Mouse (Mus musculus): ENCODE data around the gene E2f8. TPM values are rescaled to one million over a fixed set of nuclear protein-coding genes. Genes with fewer than 3 reads are reported as not detected.

E2f8 gene
- total and polyA plus RNA-seq, 3 experiments = 2.6 to 17.1 (median 3.8) TPM

DNA sequence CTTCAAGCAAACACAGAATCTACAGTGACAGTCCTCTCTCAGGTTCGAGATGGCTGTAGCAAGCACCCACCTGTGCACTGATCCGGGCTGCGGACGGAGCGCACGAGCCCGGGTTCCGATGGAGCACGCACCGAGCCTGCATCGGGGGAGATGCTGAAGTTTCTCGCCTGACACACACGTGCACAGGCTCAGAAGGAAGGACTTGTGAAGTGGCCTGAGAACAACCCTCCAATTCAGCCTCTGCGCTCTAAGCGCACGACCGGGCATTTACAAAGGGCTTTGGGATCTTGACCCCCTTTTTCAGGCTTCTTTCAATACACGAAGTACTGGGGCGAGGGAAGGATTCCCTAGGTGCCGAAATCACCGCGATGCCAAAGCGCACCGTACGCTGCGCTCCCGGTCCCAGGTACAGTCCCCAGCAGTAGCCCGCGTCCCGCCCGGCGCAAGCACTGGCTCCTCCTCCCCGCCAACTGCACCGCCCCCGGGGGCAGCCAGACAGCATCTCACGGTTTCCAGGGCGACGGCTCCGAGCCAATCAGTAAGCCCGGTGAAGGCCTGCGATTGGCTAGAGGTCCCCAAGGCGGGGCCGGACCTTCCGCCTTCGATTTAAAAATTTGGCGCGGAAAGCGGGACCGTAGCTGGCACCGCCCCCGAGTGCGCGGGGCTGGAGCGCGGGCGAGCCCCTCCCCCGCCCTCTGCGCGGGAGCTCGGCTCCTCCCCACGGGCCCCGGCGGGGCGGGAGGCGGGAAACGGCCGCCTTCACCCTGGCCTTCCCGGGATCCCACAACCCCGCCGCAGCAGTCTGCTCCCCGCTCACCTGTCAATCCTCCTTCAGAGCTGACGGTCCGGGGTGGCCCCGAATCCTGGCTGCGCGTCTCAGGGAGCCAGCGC lies 560 bp downstream of the E2f8 start (continued):
- TF ChIP-seq RCOR1 (conservative IDR thresholded peaks at IDR 0.05; ENCODE audit: low read depth, low read length) (0 out of 2 replicates have a peak, but pooled peaks have one; percentile 8), ZMIZ1 (IDR thresholded peaks at IDR 0.05; ENCODE audit: low read depth, low read length) (peak; percentile 63), TBP (conservative IDR thresholded peaks at IDR 0.05; ENCODE audit: low read depth, low read length) (0 out of 2 replicates have a peak, but pooled peaks have one; percentile 46), MAZ (IDR thresholded peaks at IDR 0.05; ENCODE audit: low read depth, low read length) (peak; percentile 70), ZC3H11A (IDR thresholded peaks at IDR 0.05; ENCODE audit: low read depth, low read length) (no peak), RAD21 (IDR thresholded peaks at IDR 0.05; ENCODE audit: low read depth, low read length) (no peak), E2F4 (IDR thresholded peaks at IDR 0.05; ENCODE audit: insufficient replicate concordance, low read depth, low read length) (peak; percentile 85; the same call in 1 of the 2 replicates), MXI1 (IDR thresholded peaks at IDR 0.05; ENCODE audit: low read depth, low read length) (peak; percentile 88), JUND (conservative IDR thresholded peaks at IDR 0.05; ENCODE audit: low read depth, low read length) (no peak), ZNF384 (IDR thresholded peaks at IDR 0.05; ENCODE audit: low read depth, low read length) (no peak), POLR2AphosphoS2 (IDR thresholded peaks at IDR 0.05; ENCODE audit: low read depth, low read length) (no peak), ZKSCAN1 (IDR thresholded peaks at IDR 0.05; ENCODE audit: borderline replicate concordance, low read depth, low read length) (no peak), CHD1 (IDR thresholded peaks at IDR 0.05; ENCODE audit: low read depth, low read length) (no peak; the same call in 1 of the 2 replicates)

DNA sequence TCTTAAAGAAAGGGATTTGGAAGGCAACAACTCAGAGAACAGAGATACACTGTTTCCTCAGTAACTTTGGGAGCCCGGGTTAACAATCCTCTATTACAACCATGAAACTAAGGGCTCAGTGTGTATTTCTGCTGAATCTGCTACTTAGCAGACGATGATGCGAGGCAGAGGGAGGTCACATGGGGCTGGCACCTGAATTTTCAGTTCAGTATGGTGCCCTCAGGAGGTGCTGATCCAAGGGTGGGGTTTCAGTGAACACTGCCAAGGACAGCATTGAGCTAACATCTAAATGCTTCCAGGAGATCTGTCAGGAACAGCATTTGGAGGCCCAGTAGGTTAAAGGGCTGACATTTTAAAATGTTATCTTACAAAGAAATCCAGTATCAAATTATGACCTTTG lies 1.8 kb downstream of the E2f8 start:
- TF ChIP-seq BHLHE40 (IDR thresholded peaks at IDR 0.05; ENCODE audit: low read depth, low read length) = no peak; the same call in 1 of the 2 replicates
- no peak for TF ChIP-seq CHD2 (IDR thresholded peaks at IDR 0.05; ENCODE audit: low read length)
- TF ChIP-seq EP300 (IDR thresholded peaks at IDR 0.05; ENCODE audit: low read length) = no peak
- TF ChIP-seq E2F4 (IDR thresholded peaks at IDR 0.05; ENCODE audit: insufficient replicate concordance, low read depth, low read length) = no peak
- TF ChIP-seq TCF12 (IDR thresholded peaks at IDR 0.05; ENCODE audit: low read depth, low read length) = no peak
- TF ChIP-seq ELF1 (IDR thresholded peaks at IDR 0.05; ENCODE audit: low read depth, low read length) = no peak
- no peak for TF ChIP-seq JUND (conservative IDR thresholded peaks at IDR 0.05; ENCODE audit: low read depth, low read length)
- no peak for TF ChIP-seq KAT2A (IDR thresholded peaks at IDR 0.05; ENCODE audit: insufficient replicate concordance, low read length)
- Histone ChIP-seq H3K9ac (ENCODE audit: insufficient read depth, low read depth) (peak overlapping the region; percentile 40; the same call in 1 of the 2 replicates), H3K36me3 (replicated peaks in 1 of 2; ENCODE audit: control insufficient read depth in 1 of 2, insufficient read depth in 1 of 2, low read length in 1 of 2) (peaks cover 23 to 35% of the 10 kb centered on the region in 2 experiments), H3K27ac (ENCODE audit: insufficient read depth, low read depth) (no peak overlapping the region), H3K4me1 (ENCODE audit: control insufficient read depth in 1 of 2, insufficient read depth in 2 of 2) (peaks cover 4 to 13% of the 10 kb centered on the region in 2 experiments; a peak in 3 of 4 replicates), H3K4me3 (replicated peaks in 1 of 3; ENCODE audit: low read depth in 2 of 3, low read length in 2 of 3, poor library complexity in 1 of 3) (peak overlapping the region in 1 of 3 experiments; percentile 17), H3K9me3 (replicated peaks; ENCODE audit: low read length) (no peaks in the 10 kb centered on the region), H3K4me2 (ENCODE audit: insufficient read depth, low read depth, poor library complexity, severe bottlenecking) (peak overlapping the region; percentile 46), H3K79me2 (replicated peaks; ENCODE audit: control insufficient read depth, extremely low read depth, insufficient read depth, poor library complexity, severe bottlenecking) (no peaks in the 10 kb centered on the region; the same call in 1 of the 2 replicates), H3K27me3 (replicated peaks) (peaks cover 29% of the 10 kb centered on the region)
- DNase-seq (ENCODE audit: extremely low read depth) = peak; percentile 15
- dilution Hi-C loops (cut with MboI; ENCODE audit: extremely low pct_ligation_motif_present, extremely low pct_unique_long_range_greater_than_20kb, low sequenced_read_pairs) = no loop called here
- in situ Hi-C loops (cut with MboI; ENCODE audit: low pct_ligation_motif_present, low pct_unique_long_range_greater_than_20kb, low sequenced_read_pairs) = loop anchor here (5.0 kb wide), 1 partner anchor 122 kb away; no protein-coding TSS in a partner anchor

Measured in CH12.LX (cell line).